Mouse (Mus musculus) layer of hippocampus, adult 9-10 months (tissue): Measurements from ENCODE around the gene Tex10.
"Not testable (repeated sequence)": the region's sequence is repeated elsewhere in the genome, so short reads cannot be mapped to it uniquely, and the experiment has no call there.

Experiments used
- DNase-seq: peaks from one replicate; pipeline ENCODE4 v3.0.0; 2022; ENCODE audit warnings: low spot score

The Tex10 gene

DNA sequence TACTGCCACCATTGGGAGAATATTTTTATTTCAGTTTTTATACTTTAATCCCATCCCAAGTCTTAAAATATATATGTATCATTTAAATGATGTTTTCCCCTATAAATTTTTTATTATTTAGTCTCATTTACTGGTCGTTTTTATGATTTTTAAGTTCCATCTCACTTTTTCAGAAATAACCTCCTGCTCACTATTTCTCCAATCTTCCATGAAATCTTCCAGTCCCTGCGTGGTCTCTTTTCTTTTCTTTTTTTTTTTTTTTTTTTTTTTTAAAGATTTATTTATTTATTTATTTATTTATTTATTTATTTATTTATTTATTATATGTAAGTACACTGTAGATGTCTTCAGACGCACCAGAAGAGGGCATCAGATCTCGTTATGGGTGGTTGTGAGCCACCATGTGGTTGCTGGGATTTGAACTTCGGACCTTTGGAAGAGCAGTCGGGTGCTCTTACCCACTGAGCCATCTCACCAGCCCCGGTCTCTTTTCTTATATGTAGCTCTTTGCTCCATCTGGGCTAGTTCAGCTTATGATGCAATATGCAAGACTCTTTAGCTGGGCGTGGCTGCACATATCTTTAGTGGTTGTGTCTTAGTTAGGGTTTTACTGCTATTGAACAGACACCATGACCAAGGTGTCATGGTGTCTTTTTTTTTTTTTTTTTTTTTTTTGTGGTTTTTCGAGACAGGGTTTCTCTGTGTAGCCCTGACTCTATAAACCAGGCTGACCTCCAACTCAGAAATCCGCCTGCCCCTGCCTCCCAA, 67.4 kb downstream of the Tex10 start:
- not testable (repeated sequence) for DNase-seq

DNA sequence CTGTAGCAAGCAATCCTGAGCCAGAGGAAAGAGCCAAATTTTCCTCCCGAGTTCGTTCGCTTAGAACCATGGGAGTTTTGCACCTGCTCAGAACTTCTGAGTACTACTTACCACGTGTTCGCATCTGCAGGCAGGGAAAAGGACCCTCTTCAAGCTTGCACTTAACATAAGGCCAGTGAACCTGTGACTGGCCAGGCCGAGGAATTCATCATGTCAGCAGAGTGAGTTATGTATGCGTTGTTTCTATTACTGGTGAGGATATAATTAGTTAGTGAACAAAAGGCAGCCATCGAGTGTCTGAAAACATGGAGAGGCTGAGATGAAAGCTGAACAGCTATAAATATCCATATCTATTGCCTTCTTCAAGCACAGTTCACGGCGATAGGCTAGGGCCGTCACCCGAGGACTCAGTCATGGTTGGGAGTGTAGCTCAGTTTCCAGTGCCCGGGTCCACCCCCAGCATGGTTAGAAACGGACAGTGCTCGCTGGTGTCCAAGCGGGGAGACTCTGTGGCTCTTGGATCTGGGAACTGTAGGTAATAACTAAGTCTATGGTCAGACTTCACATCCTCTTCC, 70.1 kb downstream of the Tex10 start:
- no peak for DNase-seq

- no peak for DNase-seq
Observed at GRCm38 (mm10) chr4:48396949-48397348, 76.3 kb downstream of the Tex10 start.

DNA sequence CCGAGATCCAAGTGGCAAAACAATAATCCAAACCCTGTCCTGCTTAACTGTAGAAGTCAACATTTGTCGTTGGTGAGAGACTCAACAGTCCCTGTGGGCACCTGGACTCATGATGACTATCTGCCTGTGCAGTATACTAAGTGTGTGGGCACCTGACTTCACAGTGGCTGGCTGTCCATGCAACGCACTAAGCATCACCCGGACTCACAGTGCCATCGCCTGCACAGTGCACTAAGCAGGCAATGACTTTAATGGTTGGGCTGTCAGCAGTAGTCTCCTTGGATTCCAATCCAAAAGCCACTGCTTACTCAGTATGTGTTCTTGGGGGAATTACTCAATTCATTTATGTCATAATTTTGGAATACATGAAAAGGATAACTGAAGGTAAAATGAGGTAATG, 90.8 kb downstream of the Tex10 start:
- no peak for DNase-seq

GRCm38 (mm10) chr4:48380940-48381339, 92.3 kb downstream of the Tex10 start:
- peak; percentile 81 for DNase-seq
